Mouse (Mus musculus) small intestine, adult 2 months (tissue): Measurements from ENCODE around the gene Kcnj5.

Experiments
- CTCF ChIP-seq: fragments of 200-500 bp; IDR thresholded peaks from 2 replicates; pipeline ENCODE4 v1.5.1; 2012; ENCODE audit warnings: low read depth, mild to moderate bottlenecking, control low read depth, inconsistent platforms, low read length, moderate library complexity, mixed read lengths; ENCODE audit not compliant: insufficient replicate concordance, insufficient read length; ENCODE audit errors: extremely low read depth
- POLR2A ChIP-seq: fragments of 200-500 bp; IDR thresholded peaks from 2 replicates; pipeline ENCODE4 v1.6.1; 2012; ENCODE audit warnings: low read depth, mild to moderate bottlenecking, control low read depth, inconsistent platforms, low read length, moderate library complexity

DNA sequence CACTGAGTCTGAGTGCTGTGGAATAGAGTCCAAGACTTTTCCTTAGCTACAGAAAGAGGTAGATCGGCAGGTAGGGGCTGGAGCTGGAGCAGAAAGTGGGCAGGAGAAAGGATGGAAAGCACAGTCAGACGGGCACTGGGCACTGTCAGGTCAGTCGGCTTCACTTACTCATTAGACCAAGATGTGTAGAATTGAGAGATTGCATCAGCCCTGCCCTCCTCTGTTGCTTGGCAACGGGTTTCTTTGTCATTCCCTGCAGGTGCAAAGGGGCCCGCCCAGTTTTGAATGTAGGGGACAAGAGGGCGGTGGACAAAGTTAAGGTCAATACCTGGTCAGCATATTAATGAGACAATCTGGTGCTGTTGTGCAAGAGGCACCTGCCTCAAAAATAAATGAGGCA lies 25.2 kb upstream of the Kcnj5 start:
- no peak for TF ChIP-seq POLR2A
- TF ChIP-seq CTCF = no peak
